Mouse (Mus musculus) kidney, adult 2 months (tissue): ENCODE data around the gene Dach1.

Experiments
- CTCF ChIP-seq: fragments of 200-500 bp; conservative IDR thresholded peaks from 2 replicates; pipeline ENCODE4 v1.5.1; 2011; ENCODE audit warnings: low read depth, mild to moderate bottlenecking, control low read depth, low read length, moderate library complexity, mixed read lengths; ENCODE audit not compliant: insufficient read depth, insufficient read length
- POLR2A ChIP-seq: fragments of 200-500 bp; IDR thresholded peaks from one replicate; pipeline ENCODE4 v1.6.1; 2011; ENCODE audit warnings: low read depth, low read length, control low read depth

GRCm38 (mm10) chr14:98080014-98080413 is 89.6 kb downstream of the Dach1 start:
- TF ChIP-seq CTCF = no peak
- no peak for TF ChIP-seq POLR2A
